Mouse (Mus musculus): Measurements from ENCODE around the gene Rrp1.

GRCm38 (mm10) chr10:78452641-78453040 is 39.8 kb upstream of the Rrp1 start:
- TF ChIP-seq CTCF (IDR thresholded peaks at IDR 0.05; ENCODE audit: borderline replicate concordance, insufficient read depth, low read length) (no peak), POLR2A (IDR thresholded peaks at IDR 0.05; ENCODE audit: low read depth, low read length) (no peak)

All from embryonic fibroblast, embryonic 13.5 days (primary cell).